Mouse (Mus musculus): ENCODE results near the gene Kif13a. TPM values are rescaled to one million over a fixed set of nuclear protein-coding genes. Genes with fewer than 3 reads are reported as not detected.

The Kif13a gene
- polyA plus RNA-seq, 1 experiment, result 15.1 TPM

DNA sequence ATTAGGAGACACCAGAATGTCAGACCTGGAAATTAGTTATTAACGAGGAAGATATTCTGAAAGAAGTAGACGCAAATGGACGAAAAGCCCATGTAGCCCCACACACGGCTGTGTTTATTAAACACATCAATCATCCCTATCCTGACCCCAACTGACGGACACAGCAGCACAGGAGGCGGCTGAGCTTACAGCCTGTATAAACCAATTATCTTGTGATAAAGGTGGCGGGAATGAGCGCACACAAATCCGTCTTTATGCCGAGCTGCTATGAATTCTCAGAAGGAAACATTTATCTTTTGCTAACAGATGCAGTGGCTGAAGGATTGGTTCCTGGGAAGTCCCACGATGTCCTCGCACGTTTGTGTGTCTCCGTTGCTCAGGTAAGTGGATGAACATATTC lies 48.9 kb downstream of the Kif13a start:
- no peak overlapping the region for H3K27ac ChIP-seq (replicated peaks; ENCODE audit: low read depth, low read length)
- no peak overlapping the region for H3K4me3 ChIP-seq (ENCODE audit: insufficient read depth, low read depth, low read length)
- peaks cover 34% of the 10 kb centered on the region for H3K4me1 ChIP-seq (ENCODE audit: control insufficient read depth, insufficient read depth, insufficient read length, low read length)

DNA sequence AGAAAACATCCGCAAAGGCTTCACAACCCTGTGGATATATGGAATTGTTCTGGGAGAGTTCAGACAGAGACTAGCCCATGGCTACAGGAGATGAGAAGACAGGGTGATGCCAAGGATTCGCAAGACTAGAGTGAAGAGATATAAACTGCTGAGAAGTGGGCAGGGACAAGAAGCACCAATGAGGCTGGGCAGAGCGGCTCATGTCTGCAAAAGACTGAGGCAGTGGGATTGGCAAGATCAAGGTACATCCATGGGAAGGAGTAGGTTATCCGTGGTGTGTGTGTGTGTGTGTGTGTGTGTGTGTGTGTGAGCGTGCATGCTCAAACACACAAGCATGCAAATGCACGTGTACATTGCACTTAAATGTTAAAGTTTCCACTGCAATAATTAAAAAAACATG lies 49.4 kb downstream of the Kif13a start:
- Histone ChIP-seq H3K27ac (replicated peaks; ENCODE audit: low read depth, low read length) (no peak overlapping the region), H3K4me1 (ENCODE audit: control insufficient read depth, insufficient read depth, insufficient read length, low read length) (peaks cover 33% of the 10 kb centered on the region), H3K4me3 (ENCODE audit: insufficient read depth, low read depth, low read length) (no peak overlapping the region)

GRCm38 (mm10) chr13:46877049-46877448 lies 52.6 kb downstream of the Kif13a start:
- H3K4me3 ChIP-seq (ENCODE audit: insufficient read depth, low read depth, low read length), result no peak overlapping the region
- peaks cover 21% of the 10 kb centered on the region for H3K4me1 ChIP-seq (ENCODE audit: control insufficient read depth, insufficient read depth, insufficient read length, low read length)
- peak overlapping the region; percentile 73 for H3K27ac ChIP-seq (replicated peaks; ENCODE audit: low read depth, low read length)

- peaks cover 25% of the 10 kb centered on the region for H3K4me1 ChIP-seq (ENCODE audit: control insufficient read depth, insufficient read depth, insufficient read length, low read length)
- H3K27ac ChIP-seq (replicated peaks; ENCODE audit: low read depth, low read length), result no peak overlapping the region
- H3K4me3 ChIP-seq (ENCODE audit: insufficient read depth, low read depth, low read length), result no peak overlapping the region
Measured at GRCm38 (mm10) chr13:46875377-46875776, 54.3 kb downstream of the Kif13a start.

DNA sequence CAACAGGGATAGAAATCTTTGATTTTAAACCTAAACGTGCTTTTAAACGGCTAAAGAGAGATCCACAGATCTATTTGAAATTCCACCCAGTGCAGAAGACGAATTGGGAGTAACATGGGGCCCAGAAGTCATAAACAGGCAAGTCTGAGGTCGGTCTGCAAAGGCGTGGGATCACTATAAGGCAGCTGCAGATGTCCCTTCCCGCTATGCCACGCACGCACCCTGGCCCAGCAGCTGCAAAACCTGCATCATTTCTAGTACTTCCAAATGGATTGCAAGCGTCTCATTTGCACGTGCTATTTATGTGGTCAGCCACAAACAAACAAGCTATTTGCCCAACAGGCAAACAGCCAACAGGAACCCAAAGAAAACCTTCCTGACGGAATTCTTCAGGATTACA lies 56.9 kb downstream of the Kif13a start:
- Histone ChIP-seq H3K27ac (replicated peaks; ENCODE audit: low read depth, low read length) (no peak overlapping the region), H3K4me3 (ENCODE audit: insufficient read depth, low read depth, low read length) (no peak overlapping the region), H3K4me1 (ENCODE audit: control insufficient read depth, insufficient read depth, insufficient read length, low read length) (peaks cover 25% of the 10 kb centered on the region)

- Histone ChIP-seq H3K27ac (replicated peaks; ENCODE audit: low read depth, low read length) (no peak overlapping the region), H3K4me3 (ENCODE audit: insufficient read depth, low read depth, low read length) (no peak overlapping the region), H3K4me1 (ENCODE audit: control insufficient read depth, insufficient read depth, insufficient read length, low read length) (peaks cover 21% of the 10 kb centered on the region)
Measured at GRCm38 (mm10) chr13:46872194-46872593, 57.5 kb downstream of the Kif13a start.

GRCm38 (mm10) chr13:46869464-46869863 lies 60.2 kb downstream of the Kif13a start:
- Histone ChIP-seq H3K4me3 (ENCODE audit: insufficient read depth, low read depth, low read length) (no peak overlapping the region), H3K27ac (replicated peaks; ENCODE audit: low read depth, low read length) (no peak overlapping the region), H3K4me1 (ENCODE audit: control insufficient read depth, insufficient read depth, insufficient read length, low read length) (peaks cover 11% of the 10 kb centered on the region)

DNA sequence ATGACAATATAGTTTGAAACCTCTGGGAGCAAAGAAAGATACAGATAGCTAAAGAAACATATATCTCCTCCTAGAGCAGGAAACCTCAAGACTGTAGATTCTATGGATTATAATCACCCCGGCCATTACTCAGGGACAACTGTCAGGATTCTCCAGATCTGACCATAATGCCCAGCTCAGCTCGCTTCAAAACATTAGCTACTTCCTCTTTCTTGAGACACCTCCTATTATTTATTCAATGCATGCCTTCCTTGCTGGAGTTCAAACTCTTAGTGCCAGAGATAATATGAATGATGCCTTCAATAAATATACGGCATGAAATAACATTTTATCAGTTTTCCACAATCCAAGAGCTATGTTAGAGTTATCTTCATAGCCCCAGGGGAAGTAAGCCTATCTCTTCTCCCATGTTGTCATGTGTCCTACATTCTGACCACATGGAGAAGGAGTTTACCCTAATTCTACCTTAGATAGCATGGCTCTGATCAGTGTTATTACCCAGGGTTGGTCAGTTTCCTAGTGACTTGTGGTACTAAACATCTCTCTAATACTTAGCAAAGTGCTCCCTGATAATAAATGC lies 66.4 kb downstream of the Kif13a start:
- Histone ChIP-seq H3K27ac (replicated peaks; ENCODE audit: low read depth, low read length) (no peak overlapping the region), H3K4me1 (ENCODE audit: control insufficient read depth, insufficient read depth, insufficient read length, low read length) (no peaks in the 10 kb centered on the region), H3K4me3 (ENCODE audit: insufficient read depth, low read depth, low read length) (no peak overlapping the region)

- Histone ChIP-seq H3K27ac (replicated peaks; ENCODE audit: low read depth, low read length) (no peak overlapping the region), H3K4me1 (ENCODE audit: control insufficient read depth, insufficient read depth, insufficient read length, low read length) (0 out of 2 replicates have a peak, but pooled peaks cover 2% of the 10 kb centered on the region), H3K4me3 (ENCODE audit: insufficient read depth, low read depth, low read length) (no peak overlapping the region)
Measured at GRCm38 (mm10) chr13:46859876-46860275, 69.8 kb downstream of the Kif13a start.

DNA sequence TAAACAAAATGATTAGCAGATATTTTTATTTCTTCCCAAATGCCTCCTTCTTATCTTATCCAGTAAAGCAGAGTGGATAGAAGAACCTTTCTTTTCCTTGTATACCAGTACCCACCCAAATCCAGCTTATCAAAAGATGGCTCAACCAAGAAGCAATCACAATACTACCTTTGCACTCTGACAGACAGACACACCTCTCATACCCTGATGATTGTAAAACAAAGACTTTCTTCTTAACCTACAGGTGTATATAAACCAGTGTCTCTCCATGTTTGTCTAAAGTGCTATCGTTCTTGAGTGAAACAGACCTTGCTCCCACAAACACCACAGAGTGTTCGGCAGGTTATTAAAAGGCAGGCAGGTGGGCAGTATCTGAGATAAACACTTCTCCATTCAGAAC lies 70.5 kb downstream of the Kif13a start:
- H3K27ac ChIP-seq (replicated peaks; ENCODE audit: low read depth, low read length), result no peak overlapping the region
- H3K4me1 ChIP-seq (ENCODE audit: control insufficient read depth, insufficient read depth, insufficient read length, low read length), result 0 out of 2 replicates have a peak, but pooled peaks cover 2% of the 10 kb centered on the region
- no peak overlapping the region for H3K4me3 ChIP-seq (ENCODE audit: insufficient read depth, low read depth, low read length)

GRCm38 (mm10) chr13:46858835-46859152 lies 70.9 kb downstream of the Kif13a start:
- H3K4me1 ChIP-seq (ENCODE audit: control insufficient read depth, insufficient read depth, insufficient read length, low read length), result 0 out of 2 replicates have a peak, but pooled peaks cover 2% of the 10 kb centered on the region
- no peak overlapping the region for H3K4me3 ChIP-seq (ENCODE audit: insufficient read depth, low read depth, low read length)
- H3K27ac ChIP-seq (replicated peaks; ENCODE audit: low read depth, low read length), result no peak overlapping the region

DNA sequence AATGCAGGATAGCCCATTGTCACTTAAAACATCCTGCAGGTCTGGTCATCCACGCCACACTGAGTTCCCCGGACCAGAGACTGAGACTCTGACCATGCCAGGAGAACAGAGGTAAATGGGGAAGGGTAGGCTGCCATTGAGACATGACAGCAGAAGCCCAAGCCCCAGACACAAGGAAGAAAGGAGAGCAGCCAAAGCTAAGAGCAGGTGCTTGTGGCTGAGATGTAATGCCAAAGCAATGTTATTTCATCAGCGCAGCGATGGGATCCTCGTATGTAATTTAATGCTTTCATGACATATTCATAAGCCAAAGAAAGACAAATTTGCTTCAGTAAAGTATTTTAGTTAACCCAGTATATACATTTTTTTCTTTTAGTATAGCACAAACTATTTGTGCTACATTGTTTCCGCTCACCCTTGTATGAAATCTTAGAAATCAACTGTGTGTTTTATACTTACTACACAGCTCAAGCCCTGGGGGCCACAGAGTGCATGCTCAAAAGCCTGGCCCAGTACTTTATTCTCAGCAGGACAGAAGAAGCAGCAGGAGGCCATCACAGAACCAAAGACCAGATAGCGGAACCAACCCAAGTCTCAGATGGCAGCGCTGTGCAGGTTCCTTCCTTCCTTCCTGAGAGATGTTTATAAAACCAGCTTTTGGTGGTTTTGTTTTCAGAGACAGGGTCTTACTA lies 71.4 kb downstream of the Kif13a start:
- Histone ChIP-seq H3K27ac (replicated peaks; ENCODE audit: low read depth, low read length) (no peak overlapping the region), H3K4me1 (ENCODE audit: control insufficient read depth, insufficient read depth, insufficient read length, low read length) (0 out of 2 replicates have a peak, but pooled peaks cover 2% of the 10 kb centered on the region), H3K4me3 (ENCODE audit: insufficient read depth, low read depth, low read length) (no peak overlapping the region)

GRCm38 (mm10) chr13:46854456-46854855 lies 75.2 kb downstream of the Kif13a start:
- no peak overlapping the region for H3K4me3 ChIP-seq (ENCODE audit: insufficient read depth, low read depth, low read length)
- H3K4me1 ChIP-seq (ENCODE audit: control insufficient read depth, insufficient read depth, insufficient read length, low read length), result 0 out of 2 replicates have a peak, but pooled peaks cover 2% of the 10 kb centered on the region
- H3K27ac ChIP-seq (replicated peaks; ENCODE audit: low read depth, low read length), result no peak overlapping the region

GRCm38 (mm10) chr13:46852470-46852869 lies 77.2 kb downstream of the Kif13a start:
- no peak overlapping the region for H3K27ac ChIP-seq (replicated peaks; ENCODE audit: low read depth, low read length)

GRCm38 (mm10) chr13:46845456-46845855 lies 84.2 kb downstream of the Kif13a start:
- no peak overlapping the region for H3K4me3 ChIP-seq (ENCODE audit: insufficient read depth, low read depth, low read length)
- no peak overlapping the region for H3K27ac ChIP-seq (replicated peaks; ENCODE audit: low read depth, low read length)

More at GRCm38 (mm10) chr13:46852470-46852869, 77.2 kb downstream of the Kif13a start:
- H3K4me1 ChIP-seq (ENCODE audit: control insufficient read depth, insufficient read depth, insufficient read length, low read length), result 0 out of 2 replicates have a peak, but pooled peaks cover 2% of the 10 kb centered on the region
- no peak overlapping the region for H3K4me3 ChIP-seq (ENCODE audit: insufficient read depth, low read depth, low read length)

More at GRCm38 (mm10) chr13:46845456-46845855, 84.2 kb downstream of the Kif13a start:
- H3K4me1 ChIP-seq (ENCODE audit: control insufficient read depth, insufficient read depth, insufficient read length, low read length), result no peaks in the 10 kb centered on the region
